Mouse (Mus musculus): ENCODE data around the gene Abcc12. TPM values are rescaled to one million over a fixed set of nuclear protein-coding genes. Genes with fewer than 3 reads are reported as not detected.

Gene Abcc12
- polyA plus RNA-seq, 1 experiment, result 85.5 TPM

- Histone ChIP-seq H3K27me3 (ENCODE audit: control insufficient read depth, insufficient read depth, low read length) (no peaks in the 10 kb centered on the region), H3K4me1 (ENCODE audit: control insufficient read depth, insufficient read depth, low read length) (peaks cover 22% of the 10 kb centered on the region), H3K4me3 (ENCODE audit: control insufficient read depth, low read depth, low read length) (no peak overlapping the region), H3K36me3 (ENCODE audit: control insufficient read depth, insufficient read depth, low read length) (no peaks in the 10 kb centered on the region), H3K27ac (ENCODE audit: control insufficient read depth, insufficient read depth, low read depth, low read length) (no peak overlapping the region)
- TF ChIP-seq CTCF (IDR thresholded peaks at IDR 0.05; ENCODE audit: control insufficient read depth, insufficient read depth, insufficient replicate concordance, low read depth, low read length) (no peak), POLR2A (IDR thresholded peaks at IDR 0.05; ENCODE audit: control insufficient read depth, low read depth, low read length) (no peak)
Measured at GRCm38 (mm10) chr8:86581921-86582331, 1.4 kb upstream of the Abcc12 start.

DNA sequence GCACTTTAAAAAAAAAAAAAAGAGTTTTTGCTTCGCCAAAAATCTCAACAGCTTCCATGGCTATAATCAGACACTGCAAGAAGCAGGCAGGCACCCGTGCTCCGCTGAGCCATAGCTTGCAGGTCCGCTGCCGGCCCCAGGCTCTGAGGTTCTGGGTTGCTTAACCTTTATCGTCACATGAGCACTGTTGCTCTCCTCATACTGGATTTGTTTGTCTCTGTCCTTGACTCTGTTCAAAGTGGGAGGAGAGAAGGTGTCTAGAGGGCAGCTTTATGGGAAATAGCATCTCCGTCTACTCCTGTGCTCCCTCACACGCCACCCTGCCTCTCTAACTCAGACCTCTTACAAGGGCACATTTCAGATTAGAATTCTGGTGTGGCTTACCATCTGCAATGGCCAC, 1.8 kb downstream of the Abcc12 start:
- TF ChIP-seq POLR2A (IDR thresholded peaks at IDR 0.05; ENCODE audit: control insufficient read depth, low read depth, low read length) (no peak), CTCF (IDR thresholded peaks at IDR 0.05; ENCODE audit: control insufficient read depth, insufficient read depth, insufficient replicate concordance, low read depth, low read length) (no peak)
- Histone ChIP-seq H3K36me3 (ENCODE audit: control insufficient read depth, insufficient read depth, low read length) (no peaks in the 10 kb centered on the region), H3K27me3 (ENCODE audit: control insufficient read depth, insufficient read depth, low read length) (no peaks in the 10 kb centered on the region), H3K27ac (ENCODE audit: control insufficient read depth, insufficient read depth, low read depth, low read length) (no peak overlapping the region), H3K4me3 (ENCODE audit: control insufficient read depth, low read depth, low read length) (peak overlapping the region; percentile 88), H3K4me1 (ENCODE audit: control insufficient read depth, insufficient read depth, low read length) (peaks cover 10% of the 10 kb centered on the region)

DNA sequence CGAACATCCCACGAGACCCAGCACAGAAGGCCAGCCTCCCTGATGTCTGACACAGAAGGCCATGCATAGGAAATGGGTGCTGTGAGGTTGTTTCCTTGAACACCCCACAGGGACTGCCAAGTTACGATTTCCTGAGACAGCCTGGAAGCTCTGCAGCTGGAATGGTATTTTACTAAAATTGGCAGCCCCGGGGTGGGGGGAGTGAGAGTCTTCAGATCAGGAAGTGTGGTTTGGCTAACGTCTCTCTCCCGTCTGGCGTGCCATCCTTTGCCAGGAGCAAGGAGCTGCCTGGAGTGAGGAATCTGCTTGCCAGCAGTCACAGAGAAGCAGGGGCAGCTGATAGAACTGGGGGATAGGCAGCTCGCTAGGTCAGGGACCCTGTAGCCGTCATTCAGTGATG, 2.4 kb downstream of the Abcc12 start:
- Histone ChIP-seq H3K27ac (ENCODE audit: control insufficient read depth, insufficient read depth, low read depth, low read length) (no peak overlapping the region; the same call in 1 of the 2 replicates), H3K27me3 (ENCODE audit: control insufficient read depth, insufficient read depth, low read length) (no peaks in the 10 kb centered on the region), H3K4me3 (ENCODE audit: control insufficient read depth, low read depth, low read length) (no peak overlapping the region; the same call in 1 of the 2 replicates), H3K4me1 (ENCODE audit: control insufficient read depth, insufficient read depth, low read length) (peaks cover 10% of the 10 kb centered on the region), H3K36me3 (ENCODE audit: control insufficient read depth, insufficient read depth, low read length) (no peaks in the 10 kb centered on the region)
- no peak for TF ChIP-seq POLR2A (IDR thresholded peaks at IDR 0.05; ENCODE audit: control insufficient read depth, low read depth, low read length)
- no peak for TF ChIP-seq CTCF (IDR thresholded peaks at IDR 0.05; ENCODE audit: control insufficient read depth, insufficient read depth, insufficient replicate concordance, low read depth, low read length)

DNA sequence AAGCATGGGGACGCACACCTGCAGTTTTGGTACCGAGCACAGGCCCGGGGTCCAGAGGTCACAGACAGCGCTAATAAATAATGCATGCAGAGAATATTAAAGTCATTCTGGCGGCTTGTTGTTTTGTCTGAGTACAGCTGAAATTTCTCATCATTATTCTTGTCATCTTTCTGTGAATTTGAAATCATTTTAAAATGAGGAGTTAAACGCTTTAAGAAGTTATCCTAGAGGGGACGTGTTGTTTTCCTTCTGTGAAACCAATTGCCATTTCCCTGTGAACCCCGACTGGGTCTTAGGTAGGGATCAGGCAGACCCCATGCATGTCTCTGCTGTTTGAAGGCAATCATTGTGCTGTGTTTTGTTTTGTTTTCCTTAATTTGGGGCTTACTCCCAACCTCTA, 2.9 kb downstream of the Abcc12 start:
- peaks cover 10% of the 10 kb centered on the region for H3K4me1 ChIP-seq (ENCODE audit: control insufficient read depth, insufficient read depth, low read length)
- TF ChIP-seq POLR2A (IDR thresholded peaks at IDR 0.05; ENCODE audit: control insufficient read depth, low read depth, low read length) (no peak), CTCF (IDR thresholded peaks at IDR 0.05; ENCODE audit: control insufficient read depth, insufficient read depth, insufficient replicate concordance, low read depth, low read length) (no peak)
- H3K27ac ChIP-seq (ENCODE audit: control insufficient read depth, insufficient read depth, low read depth, low read length), result no peak overlapping the region; the same call in 1 of the 2 replicates
- H3K36me3 ChIP-seq (ENCODE audit: control insufficient read depth, insufficient read depth, low read length), result no peaks in the 10 kb centered on the region
- H3K27me3 ChIP-seq (ENCODE audit: control insufficient read depth, insufficient read depth, low read length), result no peaks in the 10 kb centered on the region
- H3K4me3 ChIP-seq (ENCODE audit: control insufficient read depth, low read depth, low read length), result no peak overlapping the region

GRCm38 (mm10) chr8:86563674-86564073, 16.8 kb downstream of the Abcc12 start:
- no peaks in the 10 kb centered on the region; the same call in 1 of the 2 replicates for H3K36me3 ChIP-seq (ENCODE audit: control insufficient read depth, insufficient read depth, low read length)
- no peaks in the 10 kb centered on the region; the same call in 1 of the 2 replicates for H3K4me1 ChIP-seq (ENCODE audit: control insufficient read depth, insufficient read depth, low read length)
- H3K4me3 ChIP-seq (ENCODE audit: control insufficient read depth, low read depth, low read length), result no peak overlapping the region
- no peaks in the 10 kb centered on the region for H3K27me3 ChIP-seq (ENCODE audit: control insufficient read depth, insufficient read depth, low read length)
- H3K27ac ChIP-seq (ENCODE audit: control insufficient read depth, insufficient read depth, low read depth, low read length), result no peak overlapping the region
- no peak for TF ChIP-seq POLR2A (IDR thresholded peaks at IDR 0.05; ENCODE audit: control insufficient read depth, low read depth, low read length)
- TF ChIP-seq CTCF (IDR thresholded peaks at IDR 0.05; ENCODE audit: control insufficient read depth, insufficient read depth, insufficient replicate concordance, low read depth, low read length), result no peak

GRCm38 (mm10) chr8:86561737-86562136, 18.7 kb downstream of the Abcc12 start:
- no peaks in the 10 kb centered on the region; the same call in 1 of the 2 replicates for H3K36me3 ChIP-seq (ENCODE audit: control insufficient read depth, insufficient read depth, low read length)
- TF ChIP-seq POLR2A (IDR thresholded peaks at IDR 0.05; ENCODE audit: control insufficient read depth, low read depth, low read length) (no peak), CTCF (IDR thresholded peaks at IDR 0.05; ENCODE audit: control insufficient read depth, insufficient read depth, insufficient replicate concordance, low read depth, low read length) (no peak)
- no peaks in the 10 kb centered on the region; the same call in 1 of the 2 replicates for H3K4me1 ChIP-seq (ENCODE audit: control insufficient read depth, insufficient read depth, low read length)
- no peak overlapping the region for H3K4me3 ChIP-seq (ENCODE audit: control insufficient read depth, low read depth, low read length)
- H3K27ac ChIP-seq (ENCODE audit: control insufficient read depth, insufficient read depth, low read depth, low read length), result no peak overlapping the region
- no peaks in the 10 kb centered on the region for H3K27me3 ChIP-seq (ENCODE audit: control insufficient read depth, insufficient read depth, low read length)

DNA sequence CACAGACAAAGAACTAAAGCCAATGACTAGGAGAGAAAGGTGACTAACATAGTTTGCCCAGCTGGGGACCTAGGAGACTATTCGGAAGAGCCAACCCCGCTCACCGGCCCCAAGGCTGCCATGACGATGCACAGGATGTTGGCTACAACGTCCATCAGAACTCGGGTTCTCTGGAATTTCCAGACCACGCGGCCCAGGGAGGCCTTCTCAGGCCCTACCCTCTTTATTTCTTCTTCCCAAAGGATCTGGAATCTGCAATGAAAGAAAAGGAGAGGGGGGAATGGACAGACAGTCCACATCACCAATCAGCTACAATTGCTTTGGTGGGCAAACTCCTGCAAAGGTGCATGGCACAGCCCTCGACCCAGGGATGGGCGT, 19.8 kb downstream of the Abcc12 start:
- no peak for TF ChIP-seq POLR2A (IDR thresholded peaks at IDR 0.05; ENCODE audit: control insufficient read depth, low read depth, low read length)
- TF ChIP-seq CTCF (IDR thresholded peaks at IDR 0.05; ENCODE audit: control insufficient read depth, insufficient read depth, insufficient replicate concordance, low read depth, low read length), result no peak
- Histone ChIP-seq H3K27me3 (ENCODE audit: control insufficient read depth, insufficient read depth, low read length) (no peaks in the 10 kb centered on the region), H3K4me1 (ENCODE audit: control insufficient read depth, insufficient read depth, low read length) (no peaks in the 10 kb centered on the region; the same call in 1 of the 2 replicates), H3K27ac (ENCODE audit: control insufficient read depth, insufficient read depth, low read depth, low read length) (no peak overlapping the region), H3K4me3 (ENCODE audit: control insufficient read depth, low read depth, low read length) (no peak overlapping the region), H3K36me3 (ENCODE audit: control insufficient read depth, insufficient read depth, low read length) (no peaks in the 10 kb centered on the region; the same call in 1 of the 2 replicates)
